Mouse (Mus musculus) ZHBTc4 (cell line): ENCODE measurements around the gene Ptx4.

Experiments used
- DNase-seq: peaks from one replicate; pipeline ENCODE4 v3.0.0-alpha.2; 2011; ENCODE audit warnings: low read depth, low spot score

The Ptx4 gene

GRCm38 (mm10) chr17:25120406-25120805, at the start of gene Ptx4:
Gene Ptx4, plus strand, starts transcription at chr17:25120760.
- DNase-seq, result no peak

- DNase-seq, result no peak
Observed at GRCm38 (mm10) chr17:25076906-25077305, 43.7 kb upstream of the Ptx4 start.

GRCm38 (mm10) chr17:25077771-25078372, 42.7 kb upstream of the Ptx4 start:
- no peak for DNase-seq

GRCm38 (mm10) chr17:25080210-25080609, 40.4 kb upstream of the Ptx4 start:
- DNase-seq, result no peak

GRCm38 (mm10) chr17:25080960-25081381, 39.6 kb upstream of the Ptx4 start:
- no peak for DNase-seq

GRCm38 (mm10) chr17:25082081-25082847, 38.3 kb upstream of the Ptx4 start:
- no peak for DNase-seq

GRCm38 (mm10) chr17:25082887-25083286, 37.7 kb upstream of the Ptx4 start:
- no peak for DNase-seq

- DNase-seq, result peak; percentile 46
Observed at GRCm38 (mm10) chr17:25083444-25083931, 37.1 kb upstream of the Ptx4 start, which contains the start of gene Tmem204. Gene Tmem204, minus strand, starts transcription at chr17:25083591.

GRCm38 (mm10) chr17:25084835-25085385, 35.6 kb upstream of the Ptx4 start:
- no peak for DNase-seq

- DNase-seq, result no peak
Observed at GRCm38 (mm10) chr17:25086724-25087123, 33.8 kb upstream of the Ptx4 start.

- DNase-seq, result peak; percentile 49
Observed at GRCm38 (mm10) chr17:25089158-25089557, 31.4 kb upstream of the Ptx4 start.

- DNase-seq, result no peak
Observed at GRCm38 (mm10) chr17:25090450-25090849, 30.1 kb upstream of the Ptx4 start.

GRCm38 (mm10) chr17:25096221-25096620, 24.3 kb upstream of the Ptx4 start:
- DNase-seq, result no peak

- peak; percentile 26 for DNase-seq
Observed at GRCm38 (mm10) chr17:25100052-25100451, 20.5 kb upstream of the Ptx4 start.

- no peak for DNase-seq
Observed at GRCm38 (mm10) chr17:25101338-25101737, 19.2 kb upstream of the Ptx4 start.

GRCm38 (mm10) chr17:25107786-25108185, 12.8 kb upstream of the Ptx4 start:
- no peak for DNase-seq

- peak; percentile 67 for DNase-seq
Observed at GRCm38 (mm10) chr17:25109578-25109977, 11.0 kb upstream of the Ptx4 start.

- no peak for DNase-seq
Observed at GRCm38 (mm10) chr17:25110590-25110989, 10.0 kb upstream of the Ptx4 start.

- no peak for DNase-seq
Observed at GRCm38 (mm10) chr17:25111220-25111619, 9.3 kb upstream of the Ptx4 start.

- no peak for DNase-seq
Observed at GRCm38 (mm10) chr17:25111739-25112422, 8.7 kb upstream of the Ptx4 start.

GRCm38 (mm10) chr17:25112423-25112810, 8.1 kb upstream of the Ptx4 start:
- DNase-seq, result no peak
